Mouse (Mus musculus) embryo, embryonic 10.5 days (tissue): Measurements from ENCODE around the gene Tcp11l1.

Source experiments
- DNase-seq: peaks from one replicate; pipeline ENCODE4 v3.0.0-alpha.2; 2015; ENCODE audit warnings: low spot score

The Tcp11l1 gene

GRCm38 (mm10) chr2:104711585-104712485 is at the start of gene Tcp11l1:
Gene Tcp11l1 (minus strand): TSS chr2:104712169.
- DNase-seq, result peak; percentile 72

- peak; percentile 49 for DNase-seq
Observed at GRCm38 (mm10) chr2:104750611-104751010, 38.6 kb upstream of the Tcp11l1 start.

- no peak for DNase-seq
Observed at GRCm38 (mm10) chr2:104748652-104749183, 36.7 kb upstream of the Tcp11l1 start.

GRCm38 (mm10) chr2:104746251-104746650 is 34.3 kb upstream of the Tcp11l1 start:
- no peak for DNase-seq

- no peak for DNase-seq
Observed at GRCm38 (mm10) chr2:104743971-104744370, 32.0 kb upstream of the Tcp11l1 start.

GRCm38 (mm10) chr2:104743160-104743559 is 31.2 kb upstream of the Tcp11l1 start:
- peak; percentile 25 for DNase-seq

GRCm38 (mm10) chr2:104742741-104743064 is 30.7 kb upstream of the Tcp11l1 start, which contains the start of gene Depdc7:
Gene Depdc7 (minus strand): TSS chr2:104742878.
- peak; percentile 87 for DNase-seq

- peak; percentile 53 for DNase-seq
Observed at GRCm38 (mm10) chr2:104741896-104742740, 30.1 kb upstream of the Tcp11l1 start.

- DNase-seq, result peak; percentile 17
Observed at GRCm38 (mm10) chr2:104741015-104741758, 29.2 kb upstream of the Tcp11l1 start.

- no peak for DNase-seq
Observed at GRCm38 (mm10) chr2:104740248-104740949, 28.4 kb upstream of the Tcp11l1 start.

GRCm38 (mm10) chr2:104739691-104740090 is 27.7 kb upstream of the Tcp11l1 start:
- DNase-seq, result no peak

- no peak for DNase-seq
Observed at GRCm38 (mm10) chr2:104736241-104736640, 24.3 kb upstream of the Tcp11l1 start.

GRCm38 (mm10) chr2:104732562-104733256 is 20.7 kb upstream of the Tcp11l1 start:
- DNase-seq, result no peak

GRCm38 (mm10) chr2:104732033-104732444 is 20.1 kb upstream of the Tcp11l1 start:
- no peak for DNase-seq

- no peak for DNase-seq
Observed at GRCm38 (mm10) chr2:104727369-104727768, 15.4 kb upstream of the Tcp11l1 start.

GRCm38 (mm10) chr2:104722021-104722420 is 10.1 kb upstream of the Tcp11l1 start:
- DNase-seq, result no peak

GRCm38 (mm10) chr2:104717827-104718226 is 5.9 kb upstream of the Tcp11l1 start:
- DNase-seq, result no peak

- DNase-seq, result no peak
Observed at GRCm38 (mm10) chr2:104717231-104717735, 5.3 kb upstream of the Tcp11l1 start.

GRCm38 (mm10) chr2:104716279-104716678 is 4.3 kb upstream of the Tcp11l1 start, which contains the start of gene Pin1rt1:
Gene Pin1rt1 (minus strand): TSS chr2:104716379.
- DNase-seq, result no peak

GRCm38 (mm10) chr2:104714254-104714691 is 2.3 kb upstream of the Tcp11l1 start:
- DNase-seq, result peak; percentile 5
